Comparison of ENCODE assay signal across 8 mouse cellular contexts in the genomic region with DNA sequence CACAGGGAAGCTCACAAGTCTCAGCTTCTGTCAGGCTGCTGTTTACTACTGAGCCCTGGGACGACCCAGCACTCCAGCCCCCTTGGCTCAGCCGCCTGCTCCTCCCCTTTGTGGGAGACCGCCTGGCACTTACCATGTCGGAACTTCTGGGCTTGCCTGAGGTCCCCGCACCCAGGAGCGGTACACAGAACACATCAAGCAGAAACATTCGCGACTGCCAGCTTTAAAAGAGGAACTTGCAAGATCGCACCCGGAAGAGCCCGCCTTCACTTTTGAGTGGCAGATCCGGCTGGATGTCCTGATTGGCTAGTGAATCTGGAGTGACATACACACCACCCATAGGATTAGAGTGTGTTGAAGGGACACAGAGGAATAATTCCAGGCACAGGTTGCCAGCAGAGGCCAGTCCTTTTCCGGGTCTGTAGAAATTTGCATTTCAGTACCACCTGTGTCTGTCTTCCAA. TPM values are rescaled to one million over a fixed set of nuclear protein-coding genes. Genes with fewer than 3 reads are reported as not detected.
DNase-seq lines count a peak whose midpoint lies in the region; ATAC-seq lines count a peak whose summit lies in the region.

Zfp120 (minus strand) TSS at position 274 of the 463 bp plus-strand sequence.

- H3K27ac ChIP-seq in heart, embryonic 14.5 days (replicated peaks in 1 of 2; ENCODE audit: control insufficient read depth in 1 of 2, insufficient read depth in 1 of 2, low read depth in 2 of 2, low read length in 2 of 2): peak within 1 kb of the TSS; percentile 72 to 75
- peak within 1 kb of the TSS; percentile 69 for H3K27ac ChIP-seq in liver, embryonic 13.5 days
- 0 out of 2 replicates have a peak within 1 kb of the TSS, but pooled peaks have one; percentile 60 for H3K27ac ChIP-seq in stomach, embryonic 16.5 days (ENCODE audit: low read length)

- H3K4me1 ChIP-seq in heart, embryonic 14.5 days (ENCODE audit: control insufficient read depth in 2 of 2, insufficient read depth in 2 of 2, low read length in 2 of 2): peaks cover 0 to 3% of the 10 kb centered on the region in 2 experiments; a peak in 1 of 4 replicates
- H3K4me1 ChIP-seq in liver, embryonic 13.5 days (replicated peaks): peaks cover 18% of the 10 kb centered on the region
- no peaks in the 10 kb centered on the region for H3K4me1 ChIP-seq in stomach, embryonic 16.5 days (ENCODE audit: control insufficient read depth, insufficient read depth, low read length)

- DNase-seq in c-Kit-negative CD71-positive TER-119-positive erythroid progenitor cells, embryonic 14.5 days (ENCODE audit: low read depth, low spot score): peak; percentile 54
- DNase-seq in fibroblast of lung, adult 2 months (ENCODE audit: low read depth): peak; percentile 96
- DNase-seq in kidney, postnatal 14 days: peak; percentile 91
- DNase-seq in liver, embryonic 13.5 days: peak; percentile 75
- DNase-seq in neural tube, embryonic 10.5 days (ENCODE audit: extremely low spot score, low spot score): peak; percentile 80

- H3K9me3 ChIP-seq in heart, embryonic 14.5 days (ENCODE audit: control insufficient read depth, low read length): no peaks in the 10 kb centered on the region
- H3K9me3 ChIP-seq in liver, embryonic 13.5 days (replicated peaks): no peaks in the 10 kb centered on the region
- H3K9me3 ChIP-seq in stomach, embryonic 16.5 days (replicated peaks; ENCODE audit: control insufficient read depth, low read length): no peaks in the 10 kb centered on the region

- peaks cover 8% of the 10 kb centered on the region; the same call in 1 of the 2 replicates for H3K36me3 ChIP-seq in heart, embryonic 14.5 days (ENCODE audit: control insufficient read depth, insufficient read depth, low read length)
- H3K36me3 ChIP-seq in liver, embryonic 13.5 days: no peaks in the 10 kb centered on the region
- H3K36me3 ChIP-seq in stomach, embryonic 16.5 days (ENCODE audit: control insufficient read depth, insufficient read depth, low read length): no peaks in the 10 kb centered on the region

- 0% methylated on average over 13 of the region's 13 CpGs for WGBS in heart, embryonic 14.5 days
- 0% methylated on average over 13 of the region's 13 CpGs for WGBS in liver, embryonic 13.5 days (ENCODE audit: insufficient replicate concordance)
- under 1% methylated on average over 13 of the region's 13 CpGs for WGBS in stomach, embryonic 16.5 days

- no peaks in the 10 kb centered on the region for H3K27me3 ChIP-seq in heart, embryonic 14.5 days (ENCODE audit: control insufficient read depth, insufficient read depth, low read length)
- H3K27me3 ChIP-seq in liver, embryonic 13.5 days: no peaks in the 10 kb centered on the region
- no peaks in the 10 kb centered on the region for H3K27me3 ChIP-seq in stomach, embryonic 16.5 days (ENCODE audit: control insufficient read depth, insufficient read depth, low read length)

- peak within 1 kb of the TSS; percentile 79 to 98 for H3K4me3 ChIP-seq in heart, embryonic 14.5 days (ENCODE audit: control insufficient read depth in 1 of 2, insufficient read depth in 1 of 2, low read depth in 1 of 2, low read length in 2 of 2)
- peak within 1 kb of the TSS; percentile 71 for H3K4me3 ChIP-seq in liver, embryonic 13.5 days (replicated peaks)
- H3K4me3 ChIP-seq in stomach, embryonic 16.5 days (replicated peaks; ENCODE audit: low read length): peak within 1 kb of the TSS; percentile 72

- peak; percentile 95 for ATAC-seq in CD4-positive, CD25-positive, alpha-beta regulatory T cell, adult 4 months
- peak; percentile 99 for ATAC-seq in heart, embryonic 14.5 days (ENCODE audit: insufficient number of reproducible peaks, insufficient read depth, low FRiP score, low read depth)
- ATAC-seq in liver, embryonic 13.5 days (ENCODE audit: low read depth): peak; percentile 99
- peak; percentile 99 for ATAC-seq in stomach, embryonic 16.5 days (ENCODE audit: insufficient read depth, low FRiP score)

- H3K4me2 ChIP-seq in heart, embryonic 14.5 days (ENCODE audit: low read length): peak within 1 kb of the TSS; percentile 74
- peak within 1 kb of the TSS; percentile 65 for H3K4me2 ChIP-seq in liver, embryonic 13.5 days
- peak within 1 kb of the TSS; percentile 55 for H3K4me2 ChIP-seq in stomach, embryonic 16.5 days (ENCODE audit: low read depth, low read length)

- peak within 1 kb of the TSS; percentile 86 for H3K9ac ChIP-seq in heart, embryonic 14.5 days (ENCODE audit: low read length)
- H3K9ac ChIP-seq in liver, embryonic 13.5 days: peak within 1 kb of the TSS; percentile 80
- H3K9ac ChIP-seq in stomach, embryonic 16.5 days (ENCODE audit: low read length): peak within 1 kb of the TSS; percentile 81

RNA-seq across cellular contexts. Expression of gene Zfp120, which starts in this region (rescaled TPM):
- 10 to 100 TPM; 29.7 to 41.3 TPM for polyA plus RNA-seq in CD4-positive, CD25-positive, alpha-beta regulatory T cell, adult 4 months (2017; shearing (Covaris generic))
- polyA plus RNA-seq in heart, embryonic 14.5 days (2014; fragmentation: Nextera tagmentation; extraction: Ambion mirVana): 6.0 and 7.0 TPM in 2 replicates
- polyA plus RNA-seq in liver, embryonic 13.5 days (2015; fragmentation: Nextera tagmentation; extraction: Ambion mirVana): 3.7 and 4.0 TPM in 2 replicates
- polyA plus RNA-seq in stomach, embryonic 16.5 days (2015; fragmentation: Nextera tagmentation; extraction: Ambion mirVana): 8.1 and 8.6 TPM in 2 replicates

Comparison
In these comparisons a context has a peak if more than half of its experiments do, and no peak if none do; other contexts are left out.
1. Peak in every context shown above with its lines: DNase-seq, ATAC-seq, H3K4me3 ChIP-seq and H3K27ac ChIP-seq.